Mouse (Mus musculus): Measurements from ENCODE around the gene Gabrr1. TPM values are rescaled to one million over a fixed set of nuclear protein-coding genes. Genes with fewer than 3 reads are reported as not detected.

Gabrr1 gene
- polyA plus RNA-seq, 1 experiment from 2014 or later = not detected

GRCm38 (mm10) chr4:33146679-33147291 is 14.5 kb downstream of the Gabrr1 start:
- no peaks in the 10 kb centered on the region for H3K9me3 ChIP-seq (ENCODE audit: control insufficient read depth, low read length)
- ATAC-seq (ENCODE audit: low FRiP score, low TSS enrichment) = no peak
- no peak overlapping the region for H3K27ac ChIP-seq (ENCODE audit: low read depth, low read length)
- no peak overlapping the region for H3K4me3 ChIP-seq (ENCODE audit: low read length)
- H3K27me3 ChIP-seq (ENCODE audit: control insufficient read depth, insufficient read depth, low read length) = peaks cover 4% of the 10 kb centered on the region; the same call in 1 of the 2 replicates
- H3K9ac ChIP-seq (ENCODE audit: low read depth, low read length) = peak overlapping the region; percentile 23; the same call in 1 of the 2 replicates
- WGBS = 35% methylated on average over 20 of the region's 20 CpGs
- peak overlapping the region; percentile 17; the same call in 1 of the 2 replicates for H3K4me2 ChIP-seq (replicated peaks; ENCODE audit: low read depth, low read length)
- H3K4me1 ChIP-seq (ENCODE audit: control insufficient read depth, insufficient read depth, low read length) = no peaks in the 10 kb centered on the region
- H3K36me3 ChIP-seq (ENCODE audit: control insufficient read depth, insufficient read depth, low read length) = no peaks in the 10 kb centered on the region

GRCm38 (mm10) chr4:33147825-33148224 is 15.5 kb downstream of the Gabrr1 start:
- Histone ChIP-seq H3K9ac (ENCODE audit: low read depth, low read length) (no peak overlapping the region), H3K27me3 (ENCODE audit: control insufficient read depth, insufficient read depth, low read length) (peaks cover 4% of the 10 kb centered on the region; the same call in 1 of the 2 replicates), H3K27ac (ENCODE audit: low read depth, low read length) (no peak overlapping the region), H3K4me3 (ENCODE audit: low read length) (no peak overlapping the region), H3K4me1 (ENCODE audit: control insufficient read depth, insufficient read depth, low read length) (no peaks in the 10 kb centered on the region), H3K36me3 (ENCODE audit: control insufficient read depth, insufficient read depth, low read length) (no peaks in the 10 kb centered on the region), H3K9me3 (ENCODE audit: control insufficient read depth, low read length) (no peaks in the 10 kb centered on the region), H3K4me2 (replicated peaks; ENCODE audit: low read depth, low read length) (no peak overlapping the region)
- 10% methylated on average over 2 of the region's 2 CpGs for WGBS
- ATAC-seq (ENCODE audit: low FRiP score, low TSS enrichment) = no peak

DNA sequence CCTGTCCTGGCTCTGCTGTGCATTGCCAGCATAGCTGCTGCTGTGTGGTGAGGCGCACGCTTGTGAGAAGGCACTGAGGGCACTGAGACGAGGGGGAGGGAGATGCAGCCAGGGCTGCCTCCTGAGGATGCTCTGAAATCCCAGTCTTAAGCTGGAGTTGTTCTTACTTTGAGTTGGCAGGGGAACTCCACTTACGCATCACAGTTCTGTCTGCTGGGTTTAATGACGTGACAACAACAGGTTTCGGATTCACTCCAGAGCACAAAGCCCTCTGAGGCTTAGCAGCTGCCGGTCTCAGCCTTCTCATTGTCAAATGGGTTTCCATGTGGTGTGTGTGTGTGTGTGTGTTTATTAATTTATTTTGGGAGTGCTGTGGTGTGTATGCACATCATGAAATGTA is 16.8 kb downstream of the Gabrr1 start:
- WGBS = 44% methylated on average over 7 of the region's 7 CpGs
- no peak for ATAC-seq (ENCODE audit: low FRiP score, low TSS enrichment)

GRCm38 (mm10) chr4:33152087-33153038 is 20.0 kb downstream of the Gabrr1 start:
- Histone ChIP-seq H3K4me1 (ENCODE audit: control insufficient read depth, insufficient read depth, low read length) (no peaks in the 10 kb centered on the region), H3K27ac (ENCODE audit: low read depth, low read length) (no peak overlapping the region), H3K9me3 (ENCODE audit: control insufficient read depth, low read length) (no peaks in the 10 kb centered on the region), H3K9ac (ENCODE audit: low read depth, low read length) (no peak overlapping the region), H3K36me3 (ENCODE audit: control insufficient read depth, insufficient read depth, low read length) (no peaks in the 10 kb centered on the region), H3K27me3 (ENCODE audit: control insufficient read depth, insufficient read depth, low read length) (no peaks in the 10 kb centered on the region), H3K4me2 (replicated peaks; ENCODE audit: low read depth, low read length) (no peak overlapping the region), H3K4me3 (ENCODE audit: low read length) (no peak overlapping the region)
- 84% methylated on average over 26 of the region's 26 CpGs for WGBS
- no peak for ATAC-seq (ENCODE audit: low FRiP score, low TSS enrichment)

More for the DNA sequence above, 16.8 kb downstream of the Gabrr1 start:
- no peaks in the 10 kb centered on the region for H3K4me1 ChIP-seq (ENCODE audit: control insufficient read depth, insufficient read depth, low read length)
- H3K9me3 ChIP-seq (ENCODE audit: control insufficient read depth, low read length) = no peaks in the 10 kb centered on the region
- no peaks in the 10 kb centered on the region for H3K36me3 ChIP-seq (ENCODE audit: control insufficient read depth, insufficient read depth, low read length)
- peaks cover 4% of the 10 kb centered on the region; the same call in 1 of the 2 replicates for H3K27me3 ChIP-seq (ENCODE audit: control insufficient read depth, insufficient read depth, low read length)
- no peak overlapping the region for H3K4me2 ChIP-seq (replicated peaks; ENCODE audit: low read depth, low read length)
- H3K27ac ChIP-seq (ENCODE audit: low read depth, low read length) = no peak overlapping the region
- no peak overlapping the region for H3K4me3 ChIP-seq (ENCODE audit: low read length)
- no peak overlapping the region for H3K9ac ChIP-seq (ENCODE audit: low read depth, low read length)

GRCm38 (mm10) chr4:33183477-33183876 is 51.2 kb downstream of the Gabrr1 start:
- H3K27ac ChIP-seq (ENCODE audit: low read depth, low read length) = no peak overlapping the region
- no peaks in the 10 kb centered on the region for H3K36me3 ChIP-seq (ENCODE audit: control insufficient read depth, insufficient read depth, low read length)
- H3K4me1 ChIP-seq (ENCODE audit: control insufficient read depth, insufficient read depth, low read length) = no peaks in the 10 kb centered on the region
- no peak overlapping the region for H3K9ac ChIP-seq (ENCODE audit: low read depth, low read length)
- 89% methylated on average over 5 of the region's 5 CpGs for WGBS
- no peak overlapping the region for H3K4me3 ChIP-seq (ENCODE audit: low read length)
- ATAC-seq (ENCODE audit: low FRiP score, low TSS enrichment) = no peak
- no peak overlapping the region for H3K4me2 ChIP-seq (replicated peaks; ENCODE audit: low read depth, low read length)
- no peaks in the 10 kb centered on the region; the same call in 1 of the 2 replicates for H3K27me3 ChIP-seq (ENCODE audit: control insufficient read depth, insufficient read depth, low read length)
- no peaks in the 10 kb centered on the region for H3K9me3 ChIP-seq (ENCODE audit: control insufficient read depth, low read length)

DNA sequence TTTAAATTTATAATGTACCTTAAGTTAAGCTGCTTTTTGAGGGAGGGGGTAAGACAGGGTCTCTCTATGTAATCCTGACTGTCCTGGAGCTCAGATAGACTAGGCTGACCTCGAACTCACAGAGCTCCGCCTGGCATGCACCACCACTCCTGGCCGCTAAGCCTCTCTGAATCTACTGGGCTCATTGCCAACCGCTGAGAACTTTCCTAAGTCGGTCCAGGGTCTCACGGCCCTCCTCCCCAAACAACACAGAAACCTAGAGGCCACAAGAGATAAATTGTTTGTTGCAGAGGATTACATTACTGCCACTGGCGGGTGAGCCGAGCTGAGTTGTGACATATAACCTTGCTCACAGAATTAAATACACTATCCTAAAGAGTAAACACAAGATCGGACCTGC is 55.8 kb downstream of the Gabrr1 start:
- no peak overlapping the region for H3K27ac ChIP-seq (ENCODE audit: low read depth, low read length)
- peak overlapping the region; percentile 62; the same call in 1 of the 2 replicates for H3K4me3 ChIP-seq (ENCODE audit: low read length)
- ATAC-seq (ENCODE audit: low FRiP score, low TSS enrichment) = no peak; the same call in 1 of the 2 replicates
- no peaks in the 10 kb centered on the region for H3K4me1 ChIP-seq (ENCODE audit: control insufficient read depth, insufficient read depth, low read length)
- H3K36me3 ChIP-seq (ENCODE audit: control insufficient read depth, insufficient read depth, low read length) = no peaks in the 10 kb centered on the region
- WGBS = 17% methylated on average over 9 of the region's 9 CpGs
- no peaks in the 10 kb centered on the region; the same call in 1 of the 2 replicates for H3K27me3 ChIP-seq (ENCODE audit: control insufficient read depth, insufficient read depth, low read length)
- no peak overlapping the region for H3K9ac ChIP-seq (ENCODE audit: low read depth, low read length)
- H3K4me2 ChIP-seq (replicated peaks; ENCODE audit: low read depth, low read length) = peak overlapping the region; percentile 68
- no peaks in the 10 kb centered on the region for H3K9me3 ChIP-seq (ENCODE audit: control insufficient read depth, low read length)

GRCm38 (mm10) chr4:33188781-33189734 is 56.7 kb downstream of the Gabrr1 start:
- Histone ChIP-seq H3K27me3 (ENCODE audit: control insufficient read depth, insufficient read depth, low read length) (no peaks in the 10 kb centered on the region; the same call in 1 of the 2 replicates), H3K4me3 (ENCODE audit: low read length) (peak overlapping the region; percentile 62), H3K36me3 (ENCODE audit: control insufficient read depth, insufficient read depth, low read length) (no peaks in the 10 kb centered on the region), H3K4me2 (replicated peaks; ENCODE audit: low read depth, low read length) (peak overlapping the region; percentile 68), H3K27ac (ENCODE audit: low read depth, low read length) (peak overlapping the region; percentile 56; the same call in 1 of the 2 replicates), H3K4me1 (ENCODE audit: control insufficient read depth, insufficient read depth, low read length) (no peaks in the 10 kb centered on the region), H3K9ac (ENCODE audit: low read depth, low read length) (peak overlapping the region; percentile 76), H3K9me3 (ENCODE audit: control insufficient read depth, low read length) (no peaks in the 10 kb centered on the region)
- ATAC-seq (ENCODE audit: low FRiP score, low TSS enrichment) = peak; percentile 92
- under 1% methylated on average over 120 of the region's 123 CpGs for WGBS

GRCm38 (mm10) chr4:33189735-33190036 is 57.4 kb downstream of the Gabrr1 start, which contains the start of gene Pm20d2:
Pm20d2 (minus strand) TSS chr4:33189737.
- Histone ChIP-seq H3K9ac (ENCODE audit: low read depth, low read length) (peak within 1 kb of the TSS; percentile 76), H3K36me3 (ENCODE audit: control insufficient read depth, insufficient read depth, low read length) (no peaks in the 10 kb centered on the region), H3K9me3 (ENCODE audit: control insufficient read depth, low read length) (no peaks in the 10 kb centered on the region), H3K4me2 (replicated peaks; ENCODE audit: low read depth, low read length) (peak within 1 kb of the TSS; percentile 68), H3K4me3 (ENCODE audit: low read length) (peak within 1 kb of the TSS; percentile 62), H3K4me1 (ENCODE audit: control insufficient read depth, insufficient read depth, low read length) (no peaks in the 10 kb centered on the region), H3K27me3 (ENCODE audit: control insufficient read depth, insufficient read depth, low read length) (no peaks in the 10 kb centered on the region; the same call in 1 of the 2 replicates), H3K27ac (ENCODE audit: low read depth, low read length) (peak within 1 kb of the TSS; percentile 56; the same call in 1 of the 2 replicates)
- ATAC-seq (ENCODE audit: low FRiP score, low TSS enrichment) = no peak
- 14% methylated on average over 6 of the region's 6 CpGs for WGBS
